Comparison of ENCODE assay signal across 11 mouse cellular contexts in the genomic region with DNA sequence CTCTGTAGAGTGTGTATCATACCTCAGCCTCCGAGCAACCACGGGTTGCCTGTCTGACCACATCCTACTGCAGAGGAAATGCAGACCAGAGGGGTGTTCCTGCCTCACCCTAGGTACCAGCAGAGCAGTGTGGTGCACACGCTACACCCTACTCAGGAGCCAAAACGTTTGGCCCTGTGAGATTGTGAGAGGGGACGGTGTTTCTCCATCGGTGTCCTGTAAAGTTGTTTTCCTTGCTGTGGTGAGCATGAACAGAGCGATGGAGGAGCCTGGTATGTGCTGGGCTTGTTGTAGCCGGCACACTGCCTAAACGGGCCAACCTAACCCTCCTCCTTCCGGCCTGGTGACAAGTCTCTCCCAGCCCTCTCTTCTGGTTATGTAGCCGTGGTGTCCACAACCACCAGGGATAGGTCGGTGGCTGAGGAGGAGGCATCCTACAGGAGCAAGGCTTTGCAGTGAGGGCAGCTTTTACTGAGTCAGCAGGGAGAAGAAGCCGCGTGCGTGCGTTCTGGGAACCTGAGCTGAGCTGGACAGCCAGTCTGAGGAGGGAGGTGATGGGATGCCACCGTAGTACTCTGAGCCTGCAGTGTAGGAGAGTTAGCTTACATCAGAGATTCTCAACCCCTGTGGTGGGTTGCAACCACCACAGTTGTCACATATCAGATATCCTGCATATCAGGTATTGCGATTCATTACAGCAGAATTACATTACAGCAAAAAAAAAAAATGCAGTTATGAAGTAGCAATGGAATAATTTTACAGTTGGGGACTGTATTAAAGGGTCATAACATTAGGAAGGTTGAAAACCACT.
A peak's percentile ranks its signal among the peaks of the same experiment; 100 is the strongest.
DNase-seq lines count a peak whose midpoint lies in the region; ATAC-seq and TF ChIP-seq lines count a peak whose summit lies in the region.
"Had no signal": no experiment of that assay in that cellular context is flagged by ENCODE, and none has a peak within 500 bp of the region (broad histone marks: within the 10 kb centered on the region; RNA-seq: fewer than 3 reads in every experiment).

No protein-coding gene starts in this region.

- WGBS in limb, embryonic 10.5 days, result 77% methylated on average over 18 of the region's 18 CpGs
- WGBS in intestine, postnatal 0 days, result 76% methylated on average over 18 of the region's 18 CpGs

- 0 out of 2 replicates have a peak overlapping the region, but pooled peaks have one; percentile 3 for H3K27ac ChIP-seq in limb, embryonic 10.5 days
- H3K27ac ChIP-seq in intestine, postnatal 0 days (ENCODE audit: low read depth, low read length), result no peak overlapping the region
- H3K27ac ChIP-seq: forebrain, embryonic 13.5 days; heart, embryonic 15.5 days; liver, embryonic 15.5 days; midbrain, embryonic 13.5 days had no signal

- TF ChIP-seq CTCF in intestine, postnatal 0 days (IDR thresholded peaks at IDR 0.05; ENCODE audit: low read depth), result no peak

- no peak overlapping the region for H3K4me3 ChIP-seq in limb, embryonic 10.5 days
- no peak overlapping the region for H3K4me3 ChIP-seq in intestine, postnatal 0 days (ENCODE audit: low read depth, low read length)
- H3K4me3 ChIP-seq: forebrain, embryonic 13.5 days; heart, embryonic 15.5 days; liver, embryonic 15.5 days; midbrain, embryonic 13.5 days had no signal

- H3K4me2 ChIP-seq in intestine, postnatal 0 days (replicated peaks; ENCODE audit: low read depth), result no peak overlapping the region
- H3K4me2 ChIP-seq: forebrain, embryonic 13.5 days; heart, embryonic 15.5 days; liver, embryonic 15.5 days; midbrain, embryonic 13.5 days had no signal

- no peaks in the 10 kb centered on the region for H3K9me3 ChIP-seq in limb, embryonic 10.5 days (replicated peaks)
- no peaks in the 10 kb centered on the region for H3K9me3 ChIP-seq in intestine, postnatal 0 days (ENCODE audit: control insufficient read depth)
- H3K9me3 ChIP-seq: forebrain, embryonic 13.5 days; heart, embryonic 15.5 days; liver, embryonic 15.5 days; midbrain, embryonic 13.5 days had no signal

- H3K9ac ChIP-seq in intestine, postnatal 0 days (ENCODE audit: low read depth, low read length), result no peak overlapping the region
- H3K9ac ChIP-seq: forebrain, embryonic 13.5 days; heart, embryonic 15.5 days; liver, embryonic 15.5 days; midbrain, embryonic 13.5 days had no signal

- ATAC-seq in intestine, postnatal 0 days, result no peak
- ATAC-seq: forebrain, embryonic 13.5 days; midbrain, embryonic 13.5 days had no signal

- no peaks in the 10 kb centered on the region for H3K36me3 ChIP-seq in limb, embryonic 10.5 days
- H3K36me3 ChIP-seq in intestine, postnatal 0 days (ENCODE audit: control insufficient read depth, insufficient read depth), result peaks cover 58% of the 10 kb centered on the region
- H3K36me3 ChIP-seq: heart, embryonic 15.5 days; midbrain, embryonic 13.5 days had no signal

- peak; percentile 77 for DNase-seq in CD4-positive helper T cell, adult 2 months (ENCODE audit: low read depth, low spot score)
- peak; percentile 44 to 56 for DNase-seq in CD8-positive naive resting alpha-beta T cell, adult 2 months (ENCODE audit: low read depth in 2 of 2, low spot score in 2 of 2)
- DNase-seq in limb, embryonic 10.5 days (ENCODE audit: low spot score), result no peak
- peak; percentile 57 to 60 for DNase-seq in spleen, postnatal 36 days (ENCODE audit: low spot score in 2 of 2)
- no peak for DNase-seq in layer of hippocampus, adult 18-20 months (ENCODE audit: low spot score in 2 of 2)
- DNase-seq in layer of hippocampus, postnatal 36 days, result no peak

- H3K27me3 ChIP-seq in limb, embryonic 10.5 days (ENCODE audit: low read depth, poor library complexity, severe bottlenecking), result no peaks in the 10 kb centered on the region
- H3K27me3 ChIP-seq in intestine, postnatal 0 days (replicated peaks; ENCODE audit: control insufficient read depth, insufficient read depth, low read length), result no peaks in the 10 kb centered on the region
- H3K27me3 ChIP-seq: forebrain, embryonic 13.5 days; heart, embryonic 15.5 days; liver, embryonic 15.5 days; midbrain, embryonic 13.5 days had no signal

- H3K4me1 ChIP-seq in limb, embryonic 10.5 days, result peaks cover 52% of the 10 kb centered on the region
- 0 out of 2 replicates have a peak, but pooled peaks cover 3% of the 10 kb centered on the region for H3K4me1 ChIP-seq in intestine, postnatal 0 days (replicated peaks; ENCODE audit: control insufficient read depth, insufficient read depth, low read length)

Comparison
In these comparisons a context has a peak if more than half of its experiments do, and no peak if none do; other contexts are left out.
1. DNase-seq: peak in CD4-positive helper T cell, adult 2 months (single experiment), CD8-positive naive resting alpha-beta T cell, adult 2 months (2 of 2) and spleen, postnatal 36 days (2 of 2); none in limb, embryonic 10.5 days (single experiment), layer of hippocampus, adult 18-20 months (0 of 2) and layer of hippocampus, postnatal 36 days (0 of 2).